Mouse (Mus musculus) erythroblast, embryonic 14.5 days (primary cell): Measurements from ENCODE around the gene Myo1c. TPM values are rescaled to one million over a fixed set of nuclear protein-coding genes. Genes with fewer than 3 reads are reported as not detected.

Experiments used
- H3K27me3 ChIP-seq: 2 replicates; pipeline ENCODE4 v1.6.1; 2012; ENCODE audit warnings: inconsistent platforms; ENCODE audit not compliant: control insufficient read depth
- H3K36me3 ChIP-seq: 2 replicates; pipeline ENCODE4 v1.6.1; 2012; ENCODE audit warnings: mild to moderate bottlenecking, inconsistent platforms; ENCODE audit not compliant: control insufficient read depth
- H3K4me1 ChIP-seq: 2 replicates; pipeline ENCODE4 v1.6.1; 2012; ENCODE audit warnings: inconsistent platforms; ENCODE audit not compliant: control insufficient read depth
- H3K4me3 ChIP-seq: replicated peaks from 2 replicates; pipeline ENCODE3; 2012; ENCODE audit warnings: moderate library complexity, mild to moderate bottlenecking, inconsistent platforms
- H3K9me3 ChIP-seq: 2 replicates; pipeline ENCODE4 v1.6.1; 2012; ENCODE audit warnings: low read length, inconsistent platforms, mixed read lengths; ENCODE audit not compliant: control insufficient read depth
- GATA1 ChIP-seq: IDR thresholded peaks from 2 replicates; pipeline ENCODE4 v1.6.1; 2012; ENCODE audit warnings: low read length, inconsistent platforms, mixed read lengths
- TAL1 ChIP-seq: IDR thresholded peaks from 3 replicates; pipeline ENCODE4 v1.6.1; 2012; ENCODE audit warnings: low read length, inconsistent platforms, mixed read lengths
- polyA plus RNA-seq: library from polyadenylated mRNA; stranded (reverse); fragments of >175 nt; gene quantifications from 2 replicates; pipeline ENCODE4 v1.2.3, GENCODE M21; 2012

The Myo1c gene
- polyA plus RNA-seq, 1 experiment: 2.4 TPM

GRCm38 (mm10) chr11:75715556-75715955 lies 65.3 kb downstream of the Myo1c start:
- Histone ChIP-seq H3K36me3 (no peaks in the 10 kb centered on the region), H3K4me3 (no peak overlapping the region), H3K4me1 (no peaks in the 10 kb centered on the region), H3K27me3 (no peaks in the 10 kb centered on the region), H3K9me3 (peaks cover 4% of the 10 kb centered on the region)
- TF ChIP-seq TAL1: no peak
- TF ChIP-seq GATA1: no peak

GRCm38 (mm10) chr11:75716661-75717325 lies 66.5 kb downstream of the Myo1c start:
- Histone ChIP-seq H3K27me3 (no peaks in the 10 kb centered on the region; the same call in 1 of the 2 replicates), H3K4me1 (no peaks in the 10 kb centered on the region), H3K9me3 (peaks cover 10% of the 10 kb centered on the region), H3K4me3 (no peak overlapping the region), H3K36me3 (no peaks in the 10 kb centered on the region)
- TF ChIP-seq TAL1 (no peak; the same call in 2 of the 3 replicates), GATA1 (no peak)

GRCm38 (mm10) chr11:75722339-75722738 lies 72.0 kb downstream of the Myo1c start:
- H3K36me3 ChIP-seq: no peaks in the 10 kb centered on the region
- H3K4me1 ChIP-seq: peaks cover 3% of the 10 kb centered on the region
- TF ChIP-seq TAL1 (no peak), GATA1 (no peak)
- no peak overlapping the region for H3K4me3 ChIP-seq
- peaks cover 10% of the 10 kb centered on the region for H3K9me3 ChIP-seq
- H3K27me3 ChIP-seq: no peaks in the 10 kb centered on the region; the same call in 1 of the 2 replicates

Other genes starting within 250 kb of the Myo1c start
- gene Serpinf1, start 227.8 kb upstream of the Myo1c start, polyA plus RNA-seq: 0.18 and 0.25 TPM in 2 replicates
- 0.36 and 0.42 TPM in 2 replicates for gene Serpinf2, start 210.9 kb upstream of the Myo1c start, polyA plus RNA-seq
- 11.2 and 11.7 TPM in 2 replicates for gene Wdr81, start 195.8 kb upstream of the Myo1c start, polyA plus RNA-seq
- 0.15 and 0.41 TPM in 2 replicates for gene Tlcd2, start 188.8 kb upstream of the Myo1c start, polyA plus RNA-seq
- gene Prpf8, start 163.7 kb upstream of the Myo1c start, polyA plus RNA-seq: 2.2 and 4.5 TPM in 2 replicates
- gene Rilp, start 140.4 kb upstream of the Myo1c start, polyA plus RNA-seq: 0.10 TPM in 1 of 2 replicates, not detected in the other
- gene Scarf1, start 137.0 kb upstream of the Myo1c start, polyA plus RNA-seq: 0.04 and 0.06 TPM in 2 replicates
- gene Slc43a2, start 118.8 kb upstream of the Myo1c start, polyA plus RNA-seq: 0.29 and 0.56 TPM in 2 replicates
- gene Pitpna, start 62.4 kb upstream of the Myo1c start, polyA plus RNA-seq: 2.2 and 2.7 TPM in 2 replicates
- 7.5 and 8.9 TPM in 2 replicates for gene Inpp5k, start 19.5 kb upstream of the Myo1c start, polyA plus RNA-seq
- gene Crk, start 28.8 kb downstream of the Myo1c start, polyA plus RNA-seq: 4.4 and 6.6 TPM in 2 replicates
- gene Ywhae, start 82.4 kb downstream of the Myo1c start, polyA plus RNA-seq: 9.4 and 20.2 TPM in 2 replicates
- not detected in 2 replicates for gene Doc2b, start 145.5 kb downstream of the Myo1c start, polyA plus RNA-seq